Mouse (Mus musculus): ENCODE measurements around the gene Syngr4. TPM values are rescaled to one million over a fixed set of nuclear protein-coding genes. Genes with fewer than 3 reads are reported as not detected.
A peak's percentile ranks its signal among the peaks of the same experiment; 100 is the strongest.
"Not testable (repeated sequence)": the region's sequence is repeated elsewhere in the genome, so short reads cannot be mapped to it uniquely, and the experiment has no call there.

Syngr4 gene
- polyA plus RNA-seq, 1 experiment = 764 TPM

DNA sequence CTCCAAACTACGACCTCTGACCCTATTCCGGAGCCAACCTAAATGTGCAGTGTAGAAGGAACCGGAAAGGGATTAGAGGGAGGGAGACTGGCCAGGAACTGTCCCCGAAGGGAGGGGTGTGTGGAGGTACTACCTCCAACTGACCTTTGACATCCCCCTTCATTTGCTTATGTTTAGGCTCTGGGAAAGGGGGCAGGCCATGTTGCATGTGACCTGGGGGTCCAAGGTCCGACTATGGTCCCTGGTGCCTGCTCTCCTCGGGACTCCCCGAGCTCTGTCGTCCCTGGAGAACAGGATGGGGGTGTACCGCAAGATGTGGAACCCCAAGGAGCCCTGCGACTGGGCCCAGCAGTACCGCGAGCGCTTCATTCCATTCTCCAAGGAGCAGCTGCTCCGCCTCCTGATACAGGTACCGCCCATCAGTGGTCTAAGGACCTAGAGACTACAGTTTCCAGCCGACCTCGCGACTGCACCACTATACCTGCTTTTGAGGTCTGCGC lies 794 bp upstream of the Syngr4 start:
- Histone ChIP-seq H3K4me3 (ENCODE audit: control insufficient read depth, low read depth, low read length) (peak overlapping the region; percentile 85), H3K27ac (ENCODE audit: control insufficient read depth, insufficient read depth, low read depth, low read length) (peak overlapping the region; percentile 91), H3K4me1 (ENCODE audit: control insufficient read depth, insufficient read depth, low read length) (peaks cover 13% of the 10 kb centered on the region), H3K36me3 (ENCODE audit: control insufficient read depth, insufficient read depth, low read length) (no peaks in the 10 kb centered on the region; the same call in 1 of the 2 replicates), H3K27me3 (ENCODE audit: control insufficient read depth, insufficient read depth, low read length) (no peaks in the 10 kb centered on the region)
- 0 out of 2 replicates have a peak, but pooled peaks have one; percentile 16 for TF ChIP-seq POLR2A (IDR thresholded peaks at IDR 0.05; ENCODE audit: control insufficient read depth, low read depth, low read length)
- TF ChIP-seq CTCF (IDR thresholded peaks at IDR 0.05; ENCODE audit: control insufficient read depth, insufficient read depth, insufficient replicate concordance, low read depth, low read length) = no peak

DNA sequence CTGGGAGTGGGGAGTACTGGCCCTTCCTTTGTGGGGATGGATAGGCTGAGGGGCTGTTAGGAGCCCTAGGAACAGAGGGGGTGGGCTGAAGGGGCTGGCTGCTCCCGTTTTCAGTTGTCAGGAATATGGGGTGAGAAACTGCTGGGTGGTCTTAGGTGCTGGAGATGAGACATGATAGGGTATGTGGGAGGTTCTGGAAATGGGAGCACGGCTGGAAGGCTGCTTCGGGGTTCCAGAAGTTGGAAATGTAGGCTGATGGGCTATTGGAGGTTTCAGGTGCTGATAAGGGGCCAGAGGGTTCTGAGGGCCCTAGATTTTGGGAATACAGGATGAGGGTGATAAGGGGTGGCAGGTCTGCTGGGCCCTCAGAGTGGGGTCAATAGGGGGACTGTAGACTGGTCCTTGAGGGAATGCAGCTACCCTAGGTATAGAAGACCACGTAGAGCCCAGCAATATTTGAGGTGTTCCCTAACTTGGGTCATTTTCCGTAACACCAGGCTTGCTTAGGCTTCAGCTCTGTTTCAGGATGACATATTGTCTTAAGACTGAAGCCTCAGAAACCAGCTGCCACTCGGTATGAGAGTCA lies 490 bp downstream of the Syngr4 start:
- TF ChIP-seq CTCF (IDR thresholded peaks at IDR 0.05; ENCODE audit: control insufficient read depth, insufficient read depth, insufficient replicate concordance, low read depth, low read length) (no peak), POLR2A (IDR thresholded peaks at IDR 0.05; ENCODE audit: control insufficient read depth, low read depth, low read length) (no peak)
- H3K4me3 ChIP-seq (ENCODE audit: control insufficient read depth, low read depth, low read length) = peak overlapping the region; percentile 95
- no peaks in the 10 kb centered on the region; the same call in 1 of the 2 replicates for H3K36me3 ChIP-seq (ENCODE audit: control insufficient read depth, insufficient read depth, low read length)
- no peaks in the 10 kb centered on the region for H3K27me3 ChIP-seq (ENCODE audit: control insufficient read depth, insufficient read depth, low read length)
- H3K27ac ChIP-seq (ENCODE audit: control insufficient read depth, insufficient read depth, low read depth, low read length) = peak overlapping the region; percentile 97
- peaks cover 13% of the 10 kb centered on the region for H3K4me1 ChIP-seq (ENCODE audit: control insufficient read depth, insufficient read depth, low read length)

DNA sequence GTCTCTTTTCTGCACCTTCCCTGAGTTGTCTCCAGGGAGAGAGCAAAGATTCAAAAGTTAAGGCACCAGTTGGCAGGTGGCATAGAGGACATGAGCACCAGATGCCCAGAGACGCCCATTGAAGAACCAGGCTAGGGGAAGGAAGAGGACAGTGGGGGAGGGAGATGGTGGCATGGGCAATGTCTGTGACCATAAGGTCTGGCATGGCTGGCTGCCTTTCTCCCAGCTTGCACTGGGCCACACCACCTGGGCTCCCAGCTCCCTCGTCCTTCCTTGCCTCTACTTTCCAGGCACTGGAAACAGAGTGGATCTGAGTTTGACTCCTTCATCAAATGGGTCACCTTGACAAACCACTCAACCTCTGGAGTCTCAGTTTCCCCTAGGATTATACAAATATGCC lies 3.9 kb downstream of the Syngr4 start:
- TF ChIP-seq CTCF (IDR thresholded peaks at IDR 0.05; ENCODE audit: control insufficient read depth, insufficient read depth, insufficient replicate concordance, low read depth, low read length) (no peak), POLR2A (IDR thresholded peaks at IDR 0.05; ENCODE audit: control insufficient read depth, low read depth, low read length) (peak; percentile 14; the same call in 1 of the 2 replicates)
- peaks cover 1% of the 10 kb centered on the region for H3K36me3 ChIP-seq (ENCODE audit: control insufficient read depth, insufficient read depth, low read length)
- H3K27ac ChIP-seq (ENCODE audit: control insufficient read depth, insufficient read depth, low read depth, low read length) = no peak overlapping the region
- H3K4me3 ChIP-seq (ENCODE audit: control insufficient read depth, low read depth, low read length) = no peak overlapping the region
- H3K4me1 ChIP-seq (ENCODE audit: control insufficient read depth, insufficient read depth, low read length) = peaks cover 13% of the 10 kb centered on the region
- H3K27me3 ChIP-seq (ENCODE audit: control insufficient read depth, insufficient read depth, low read length) = no peaks in the 10 kb centered on the region

DNA sequence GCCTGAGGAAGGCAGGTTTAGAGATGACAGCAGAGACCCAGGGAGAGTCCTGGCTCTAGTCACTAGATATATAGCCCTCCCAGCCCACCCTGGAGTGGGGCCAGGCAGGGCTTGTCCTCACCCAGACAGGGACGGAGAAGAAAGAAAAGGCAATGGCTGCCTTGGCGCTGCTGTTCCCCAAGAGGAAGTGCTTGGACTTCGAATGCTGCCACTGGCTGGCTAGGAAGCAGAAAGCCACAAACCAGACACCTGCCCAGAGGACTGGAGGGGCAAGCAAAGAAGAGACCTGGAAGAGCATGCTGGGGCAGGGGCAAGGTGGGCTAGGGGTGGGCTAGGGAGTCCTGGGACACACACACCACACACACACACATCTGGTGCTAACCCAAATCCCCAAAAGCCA lies 9.3 kb downstream of the Syngr4 start:
- no peaks in the 10 kb centered on the region for H3K27me3 ChIP-seq (ENCODE audit: control insufficient read depth, insufficient read depth, low read length)
- H3K27ac ChIP-seq (ENCODE audit: control insufficient read depth, insufficient read depth, low read depth, low read length) = no peak overlapping the region
- H3K4me3 ChIP-seq (ENCODE audit: control insufficient read depth, low read depth, low read length) = no peak overlapping the region
- H3K4me1 ChIP-seq (ENCODE audit: control insufficient read depth, insufficient read depth, low read length) = no peaks in the 10 kb centered on the region
- peaks cover 2% of the 10 kb centered on the region for H3K36me3 ChIP-seq (ENCODE audit: control insufficient read depth, insufficient read depth, low read length)
- no peak for TF ChIP-seq POLR2A (IDR thresholded peaks at IDR 0.05; ENCODE audit: control insufficient read depth, low read depth, low read length)
- TF ChIP-seq CTCF (IDR thresholded peaks at IDR 0.05; ENCODE audit: control insufficient read depth, insufficient read depth, insufficient replicate concordance, low read depth, low read length) = no peak

DNA sequence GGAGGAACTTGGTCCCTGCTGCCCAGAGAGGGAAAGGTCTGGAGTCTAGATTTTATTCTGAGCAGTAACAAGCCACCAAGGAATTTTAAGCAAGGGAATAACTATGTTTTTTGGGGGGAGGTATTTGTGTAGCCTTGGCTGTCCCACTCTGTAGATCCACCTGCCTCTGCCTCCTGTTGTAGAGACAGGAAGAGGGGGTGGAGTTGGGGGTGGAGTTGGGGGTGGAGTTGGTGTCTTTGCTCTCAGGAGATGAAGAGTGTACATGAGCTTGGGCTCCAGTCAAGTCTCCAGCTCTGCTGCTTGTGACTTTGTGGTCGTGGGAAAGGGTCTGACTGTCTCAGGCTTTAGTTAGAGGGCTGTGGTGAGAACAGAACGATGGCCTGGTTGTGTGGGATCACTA lies 15.5 kb downstream of the Syngr4 start:
- Histone ChIP-seq H3K4me3 (ENCODE audit: control insufficient read depth, low read depth, low read length) (no peak overlapping the region), H3K27me3 (ENCODE audit: control insufficient read depth, insufficient read depth, low read length) (no peaks in the 10 kb centered on the region), H3K36me3 (ENCODE audit: control insufficient read depth, insufficient read depth, low read length) (peaks cover 1% of the 10 kb centered on the region), H3K27ac (ENCODE audit: control insufficient read depth, insufficient read depth, low read depth, low read length) (no peak overlapping the region), H3K4me1 (ENCODE audit: control insufficient read depth, insufficient read depth, low read length) (no peaks in the 10 kb centered on the region)
- TF ChIP-seq POLR2A (IDR thresholded peaks at IDR 0.05; ENCODE audit: control insufficient read depth, low read depth, low read length) = no peak
- no peak for TF ChIP-seq CTCF (IDR thresholded peaks at IDR 0.05; ENCODE audit: control insufficient read depth, insufficient read depth, insufficient replicate concordance, low read depth, low read length)

DNA sequence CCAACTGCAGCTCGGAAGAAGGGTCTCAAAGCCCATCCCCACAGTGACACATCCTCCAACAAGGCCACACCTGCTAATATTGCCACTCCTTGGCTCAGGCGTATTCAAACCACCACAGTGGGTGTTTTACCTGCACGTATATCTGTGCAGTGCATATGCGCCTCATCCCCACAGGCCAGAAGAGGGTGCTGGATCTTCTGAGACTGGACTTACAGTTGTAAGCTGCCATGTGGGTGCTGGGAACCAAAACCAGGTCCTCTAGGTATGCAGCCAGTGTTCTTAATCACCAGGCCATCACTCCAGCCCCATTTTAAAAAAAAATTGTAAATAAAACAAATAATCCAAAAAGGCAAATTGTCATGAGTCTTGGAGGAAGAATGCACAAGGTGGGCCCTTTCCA lies 16.0 kb downstream of the Syngr4 start:
- TF ChIP-seq POLR2A (IDR thresholded peaks at IDR 0.05; ENCODE audit: control insufficient read depth, low read depth, low read length) (no peak), CTCF (IDR thresholded peaks at IDR 0.05; ENCODE audit: control insufficient read depth, insufficient read depth, insufficient replicate concordance, low read depth, low read length) (no peak)
- Histone ChIP-seq H3K4me1 (ENCODE audit: control insufficient read depth, insufficient read depth, low read length) (no peaks in the 10 kb centered on the region), H3K27me3 (ENCODE audit: control insufficient read depth, insufficient read depth, low read length) (no peaks in the 10 kb centered on the region), H3K4me3 (ENCODE audit: control insufficient read depth, low read depth, low read length) (no peak overlapping the region), H3K36me3 (ENCODE audit: control insufficient read depth, insufficient read depth, low read length) (peaks cover 1% of the 10 kb centered on the region), H3K27ac (ENCODE audit: control insufficient read depth, insufficient read depth, low read depth, low read length) (no peak overlapping the region)

DNA sequence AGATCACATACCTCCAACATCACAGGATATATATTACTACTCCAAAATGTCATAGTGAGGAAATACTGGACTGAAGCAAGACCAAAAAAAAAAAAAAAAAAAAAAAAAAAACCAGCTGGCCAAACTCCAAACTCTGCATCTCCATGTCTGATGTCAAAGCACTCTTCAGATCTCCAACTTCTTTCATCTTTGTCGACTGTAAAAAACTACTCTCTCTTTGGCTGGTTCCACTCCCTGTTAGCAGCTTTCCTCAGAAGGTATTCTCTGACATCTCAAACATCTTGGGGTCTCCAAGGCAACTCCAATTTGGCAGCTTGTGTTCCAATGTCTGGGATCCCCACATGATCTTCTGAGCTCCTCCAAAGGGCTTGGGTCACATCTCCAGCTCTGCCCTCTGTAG lies 18.2 kb downstream of the Syngr4 start, which contains the start of gene Grin2d:
TSS of gene Grin2d (minus strand) at position 101 of the 400 bp plus-strand sequence.
- not testable (repeated sequence) for H3K27ac ChIP-seq (ENCODE audit: control insufficient read depth, insufficient read depth, low read depth, low read length); H3K4me1 ChIP-seq (ENCODE audit: control insufficient read depth, insufficient read depth, low read length); H3K36me3 ChIP-seq (ENCODE audit: control insufficient read depth, insufficient read depth, low read length); H3K4me3 ChIP-seq (ENCODE audit: control insufficient read depth, low read depth, low read length); H3K27me3 ChIP-seq (ENCODE audit: control insufficient read depth, insufficient read depth, low read length)
